Mouse (Mus musculus): ENCODE data around the gene Fggy. TPM values are rescaled to one million over a fixed set of nuclear protein-coding genes. Genes with fewer than 3 reads are reported as not detected.

Gene Fggy
- polyA plus RNA-seq, 1 experiment from 2014 or later: 10.9 TPM

DNA sequence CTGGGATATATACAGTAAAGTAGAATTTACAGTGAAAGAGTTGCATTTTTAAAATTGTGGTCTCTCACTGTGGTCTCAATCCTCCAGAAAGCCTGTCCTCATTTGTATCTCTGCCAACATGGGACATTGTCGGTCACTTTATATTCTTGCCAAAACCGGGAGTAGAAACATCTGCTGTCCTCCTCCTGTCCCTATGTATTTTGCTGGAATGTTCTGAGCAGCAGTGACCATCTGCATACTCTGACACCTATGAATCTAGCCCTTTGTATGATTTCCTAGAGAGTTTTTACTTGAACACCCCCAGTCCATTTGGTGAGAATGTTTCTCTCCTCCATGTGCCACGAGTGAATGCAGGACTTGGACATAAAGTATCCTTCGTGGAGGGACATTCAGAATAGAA lies 318.6 kb downstream of the Fggy start:
- no peak for ATAC-seq (ENCODE audit: insufficient read depth, low FRiP score, low read depth)
- 61% methylated on average over 4 of the region's 4 CpGs for WGBS

DNA sequence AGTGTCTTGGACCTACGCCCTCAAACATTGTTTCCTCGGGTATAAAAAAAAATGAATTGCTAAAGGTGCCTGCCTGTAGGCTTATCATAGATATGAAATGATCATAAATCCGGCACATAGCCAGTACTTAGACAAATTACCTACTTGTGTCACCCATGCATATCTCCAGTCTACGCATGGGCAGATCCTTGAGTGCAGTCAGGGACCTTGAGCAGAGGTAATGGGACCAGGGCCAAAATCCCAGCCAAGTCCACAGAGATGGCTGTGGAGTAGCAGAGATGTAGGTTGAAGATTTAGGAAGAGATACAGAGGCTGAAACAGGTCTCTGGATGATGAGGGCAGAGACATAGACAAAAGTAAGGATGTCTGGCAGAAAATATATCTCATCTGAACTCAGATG lies 320.1 kb downstream of the Fggy start:
- no peak overlapping the region for H3K9ac ChIP-seq
- H3K36me3 ChIP-seq: no peaks in the 10 kb centered on the region
- no peak overlapping the region for H3K4me2 ChIP-seq
- H3K27me3 ChIP-seq (replicated peaks): no peaks in the 10 kb centered on the region
- H3K4me1 ChIP-seq: no peaks in the 10 kb centered on the region
- ATAC-seq (ENCODE audit: insufficient read depth, low FRiP score, low read depth): no peak
- H3K4me3 ChIP-seq (replicated peaks): no peak overlapping the region
- H3K27ac ChIP-seq: no peak overlapping the region
- no peaks in the 10 kb centered on the region for H3K9me3 ChIP-seq
- 79% methylated on average over 4 of the region's 4 CpGs for WGBS

More for the DNA sequence above, 318.6 kb downstream of the Fggy start:
- Histone ChIP-seq H3K27me3 (replicated peaks) (no peaks in the 10 kb centered on the region), H3K4me3 (replicated peaks) (no peak overlapping the region), H3K9me3 (no peaks in the 10 kb centered on the region), H3K9ac (no peak overlapping the region), H3K4me1 (no peaks in the 10 kb centered on the region), H3K4me2 (no peak overlapping the region), H3K27ac (no peak overlapping the region), H3K36me3 (no peaks in the 10 kb centered on the region)

DNA sequence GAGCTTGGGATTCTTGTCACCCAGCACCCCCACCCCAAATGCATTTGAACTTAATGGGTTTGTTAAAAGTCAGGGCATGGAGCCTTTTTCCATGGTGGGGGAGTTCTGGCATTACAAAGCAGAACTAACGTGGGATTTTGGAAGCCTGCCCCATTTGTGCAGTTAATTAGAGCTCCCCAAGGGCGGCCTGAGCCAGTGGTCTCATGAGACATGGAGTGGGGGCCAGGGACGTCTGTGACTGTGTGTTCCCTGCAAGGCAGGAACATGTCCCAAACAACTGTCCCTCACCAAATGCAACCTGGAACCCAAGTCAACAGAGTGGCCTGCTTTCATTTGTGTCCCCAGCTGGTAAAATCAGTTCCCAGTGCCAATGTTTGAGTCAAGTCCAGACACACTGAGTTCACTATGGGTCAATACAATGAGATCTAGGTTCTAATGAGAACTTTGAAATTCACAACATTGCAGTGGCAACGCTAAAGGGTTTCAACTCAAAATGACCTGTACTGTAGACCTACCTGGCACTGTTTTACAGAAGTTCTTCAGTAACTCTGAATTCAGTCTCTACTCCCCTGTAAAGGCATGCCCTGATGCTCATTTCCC lies 324.5 kb downstream of the Fggy start:
- Histone ChIP-seq H3K4me3 (replicated peaks) (no peak overlapping the region), H3K9ac (no peak overlapping the region), H3K9me3 (no peaks in the 10 kb centered on the region), H3K4me1 (no peaks in the 10 kb centered on the region), H3K36me3 (no peaks in the 10 kb centered on the region), H3K27me3 (replicated peaks) (no peaks in the 10 kb centered on the region), H3K4me2 (no peak overlapping the region), H3K27ac (no peak overlapping the region)
- ATAC-seq (ENCODE audit: insufficient read depth, low FRiP score, low read depth): no peak
- 64% methylated on average over 4 of the region's 4 CpGs for WGBS

DNA sequence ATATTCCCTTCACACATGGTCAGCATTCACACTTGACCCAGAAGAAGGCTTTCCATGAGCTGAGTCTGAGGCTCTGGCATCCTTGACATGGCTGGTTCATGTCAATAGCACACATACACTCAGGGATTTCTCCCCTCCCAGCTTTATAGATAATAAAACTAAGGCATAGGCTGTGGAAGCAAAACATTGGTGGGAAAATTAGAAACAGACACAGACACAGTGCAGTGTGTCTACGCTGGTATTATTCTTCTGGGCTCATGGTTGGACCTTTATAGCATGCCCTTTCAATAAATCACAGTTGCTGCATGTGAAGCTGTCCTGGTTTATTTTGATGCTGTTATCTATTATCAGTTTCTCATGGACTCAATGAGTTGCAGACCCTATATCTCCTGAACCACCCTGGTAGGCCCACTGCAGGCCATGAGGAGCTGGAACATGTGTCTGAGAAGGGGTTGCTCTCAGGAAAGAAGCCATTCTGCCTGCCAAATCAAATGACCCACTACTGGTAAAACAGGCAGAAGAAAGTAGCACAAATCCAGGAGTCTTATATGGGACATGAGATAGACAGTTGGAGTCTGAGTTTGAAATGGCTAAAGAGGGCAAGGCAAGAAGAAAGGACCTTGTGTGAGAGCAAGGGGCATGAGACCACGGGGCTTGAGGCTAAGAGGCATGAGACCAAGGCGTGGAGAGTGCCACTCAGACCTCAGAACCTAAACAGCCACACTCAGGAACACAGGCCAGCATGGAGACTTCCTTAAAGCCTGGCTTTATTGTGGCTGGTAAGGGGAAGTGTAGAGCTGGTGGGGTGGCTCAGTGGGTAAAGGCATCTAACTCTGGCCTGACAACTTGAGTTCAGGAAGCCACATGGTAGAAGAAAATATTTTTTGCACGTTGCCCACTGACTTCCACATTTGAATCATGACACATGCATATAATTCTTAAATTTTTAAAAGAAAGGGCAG lies 327.2 kb downstream of the Fggy start:
- no peaks in the 10 kb centered on the region for H3K36me3 ChIP-seq
- no peak overlapping the region for H3K4me3 ChIP-seq (replicated peaks)
- no peaks in the 10 kb centered on the region for H3K9me3 ChIP-seq
- no peak overlapping the region for H3K9ac ChIP-seq
- WGBS: 83% methylated on average over 4 of the region's 4 CpGs
- no peaks in the 10 kb centered on the region for H3K4me1 ChIP-seq
- no peak overlapping the region for H3K27ac ChIP-seq
- no peak for ATAC-seq (ENCODE audit: insufficient read depth, low FRiP score, low read depth)
- no peaks in the 10 kb centered on the region for H3K27me3 ChIP-seq (replicated peaks)
- no peak overlapping the region for H3K4me2 ChIP-seq

DNA sequence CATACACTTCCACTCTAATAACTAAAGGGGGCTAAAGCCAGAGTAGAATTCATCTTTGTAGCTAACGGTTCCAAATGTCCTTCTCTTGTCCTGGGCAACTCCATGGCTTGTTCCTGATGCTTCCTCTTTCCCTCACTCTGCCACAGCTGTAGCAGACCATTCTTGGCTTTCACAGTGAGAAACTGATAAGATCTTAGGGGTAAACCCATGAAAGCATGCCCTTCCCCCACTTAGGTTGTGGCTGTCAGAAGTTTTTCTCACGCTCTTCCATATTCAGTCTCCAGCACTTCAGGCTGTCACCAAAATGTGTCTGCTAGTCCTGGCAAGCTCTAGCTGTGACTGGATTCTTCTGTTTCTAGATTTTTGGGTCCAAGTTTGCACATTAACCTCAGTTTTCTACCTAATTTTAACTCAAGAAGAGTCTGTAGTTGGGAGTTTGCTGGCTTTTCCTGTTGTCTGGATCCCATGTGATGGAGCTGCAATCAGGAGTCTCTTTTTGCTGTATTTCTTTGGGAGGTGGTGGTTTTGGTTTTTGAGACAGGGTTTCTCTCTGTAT lies 338.0 kb downstream of the Fggy start:
- no peaks in the 10 kb centered on the region for H3K36me3 ChIP-seq
- H3K9ac ChIP-seq: no peak overlapping the region
- H3K4me3 ChIP-seq (replicated peaks): no peak overlapping the region
- 90% methylated on average over 2 of the region's 2 CpGs for WGBS
- ATAC-seq (ENCODE audit: insufficient read depth, low FRiP score, low read depth): no peak
- H3K4me2 ChIP-seq: no peak overlapping the region
- H3K27me3 ChIP-seq (replicated peaks): no peaks in the 10 kb centered on the region
- no peaks in the 10 kb centered on the region for H3K9me3 ChIP-seq
- H3K4me1 ChIP-seq: peaks cover 28% of the 10 kb centered on the region; the same call in 1 of the 2 replicates
- H3K27ac ChIP-seq: no peak overlapping the region

DNA sequence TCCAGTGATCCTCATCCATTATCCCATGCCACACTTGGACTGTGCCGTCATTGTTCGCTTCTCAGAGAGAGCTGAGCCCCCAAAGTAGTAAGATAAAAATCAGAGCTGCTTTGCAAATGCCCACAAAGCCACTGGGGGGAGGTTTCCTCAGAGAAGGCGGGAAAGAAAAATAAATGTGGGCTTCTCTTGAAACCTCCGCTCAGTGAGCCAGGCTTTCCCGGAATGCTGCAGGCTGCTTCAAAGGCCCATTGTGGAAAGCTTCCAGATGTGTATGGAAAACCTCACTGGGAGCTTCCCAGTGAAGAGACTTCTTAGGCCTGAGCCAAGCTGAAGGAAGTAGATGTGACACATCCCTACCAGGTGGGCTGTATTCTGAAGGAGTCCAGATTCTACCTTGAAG lies 339.3 kb downstream of the Fggy start:
- no peak overlapping the region; the same call in 1 of the 2 replicates for H3K27ac ChIP-seq
- H3K27me3 ChIP-seq (replicated peaks): no peaks in the 10 kb centered on the region
- H3K9ac ChIP-seq: no peak overlapping the region
- ATAC-seq (ENCODE audit: insufficient read depth, low FRiP score, low read depth): no peak
- no peaks in the 10 kb centered on the region for H3K9me3 ChIP-seq
- 27% methylated on average over 5 of the region's 5 CpGs for WGBS
- no peaks in the 10 kb centered on the region for H3K36me3 ChIP-seq
- no peak overlapping the region for H3K4me3 ChIP-seq (replicated peaks)
- H3K4me2 ChIP-seq: no peak overlapping the region
- peaks cover 32% of the 10 kb centered on the region; the same call in 1 of the 2 replicates for H3K4me1 ChIP-seq

DNA sequence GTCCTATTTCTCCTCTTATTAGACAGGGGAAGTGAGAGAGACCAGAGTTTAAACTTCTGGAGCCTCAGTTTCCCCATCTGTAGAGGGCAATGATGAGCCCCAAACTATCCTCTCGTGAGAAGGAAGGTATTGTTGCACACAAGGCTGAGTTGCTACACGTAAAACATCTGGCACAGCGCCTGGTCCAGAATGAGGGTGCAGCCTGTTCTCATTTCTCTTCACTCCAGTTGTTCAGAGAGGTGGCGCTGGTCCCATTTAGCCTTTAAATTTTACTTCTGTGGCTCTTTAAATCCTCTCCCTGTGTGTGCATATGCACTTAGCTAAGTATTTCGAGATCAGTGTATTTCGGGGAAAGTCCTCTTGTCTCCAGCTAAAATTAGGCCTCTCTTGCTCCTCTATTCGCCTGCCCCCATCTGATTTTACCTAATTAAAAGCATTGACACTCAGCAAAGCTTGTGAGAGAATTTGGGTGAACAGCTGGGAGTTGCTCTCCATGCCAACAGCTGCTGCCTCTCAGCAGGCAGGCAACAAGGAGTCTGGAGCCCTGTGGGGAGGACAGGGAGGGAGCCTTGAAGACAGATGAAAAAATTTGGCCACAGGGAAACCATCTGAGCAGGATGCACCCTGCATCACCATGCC lies 340.0 kb downstream of the Fggy start:
- Histone ChIP-seq H3K4me1 (peaks cover 32% of the 10 kb centered on the region; the same call in 1 of the 2 replicates), H3K9ac (no peak overlapping the region), H3K36me3 (no peaks in the 10 kb centered on the region), H3K4me2 (no peak overlapping the region), H3K4me3 (replicated peaks) (no peak overlapping the region), H3K27ac (peak overlapping the region; percentile 44; the same call in 1 of the 2 replicates), H3K9me3 (no peaks in the 10 kb centered on the region), H3K27me3 (replicated peaks) (no peaks in the 10 kb centered on the region)
- ATAC-seq (ENCODE audit: insufficient read depth, low FRiP score, low read depth): no peak
- 58% methylated on average over 7 of the region's 7 CpGs for WGBS

DNA sequence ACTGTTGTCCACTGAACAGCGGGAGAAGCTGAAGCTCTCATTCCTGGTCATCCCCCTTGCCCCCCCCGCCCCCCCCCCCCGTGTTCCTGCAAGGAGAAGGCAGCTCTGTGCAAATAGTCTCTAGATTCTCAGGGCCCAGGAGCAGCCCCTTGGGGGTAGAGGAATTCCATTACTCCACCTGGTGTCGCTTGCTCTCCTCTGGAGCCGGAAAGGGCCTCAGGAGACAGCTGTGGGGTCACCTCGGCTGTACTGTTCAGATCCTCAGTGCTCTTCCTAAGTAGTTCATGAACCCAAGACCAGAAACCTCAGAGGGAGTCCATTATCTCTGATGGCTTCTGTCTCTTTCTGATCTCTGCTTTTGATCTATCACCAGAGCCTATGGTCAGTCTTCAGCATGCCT lies 341.4 kb downstream of the Fggy start:
- no peak for ATAC-seq (ENCODE audit: insufficient read depth, low FRiP score, low read depth)
- H3K9me3 ChIP-seq: no peaks in the 10 kb centered on the region

DNA sequence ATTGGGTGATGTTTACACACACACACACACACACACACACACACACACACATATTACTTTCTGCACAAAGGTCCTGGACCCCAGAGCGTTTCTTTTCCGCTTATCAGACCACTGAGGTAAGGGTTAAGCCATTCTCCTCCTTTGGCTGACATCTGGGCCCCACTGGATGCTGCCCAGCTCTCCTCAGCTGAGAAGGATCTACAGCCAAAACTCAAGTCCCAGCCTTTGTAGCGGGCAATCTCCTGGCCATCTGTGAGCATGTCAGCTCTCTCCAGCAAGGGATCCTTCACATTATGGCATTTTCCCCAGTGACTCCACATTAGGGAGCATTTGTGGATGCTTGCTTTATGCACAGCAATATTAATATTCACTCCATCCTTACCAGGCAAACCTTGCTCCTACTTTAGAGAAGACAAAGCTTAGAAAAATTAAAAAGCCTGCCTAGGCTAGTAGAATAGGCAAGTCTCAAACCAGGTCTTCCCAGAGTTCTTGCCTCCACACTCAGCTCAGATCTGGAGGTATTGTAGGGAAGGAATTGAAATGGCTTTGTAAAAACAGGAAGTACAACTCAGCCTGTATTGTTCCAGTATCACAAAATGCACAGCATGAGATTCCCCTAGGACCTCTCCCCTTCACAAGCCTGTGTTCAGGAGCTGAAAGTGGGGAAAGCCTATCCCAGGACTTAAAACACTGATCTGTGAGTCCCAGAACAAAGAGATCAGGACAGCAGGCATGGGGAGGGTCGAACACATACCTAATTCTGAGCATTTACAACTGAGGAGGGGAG lies 342.8 kb downstream of the Fggy start:
- Histone ChIP-seq H3K27me3 (replicated peaks) (no peaks in the 10 kb centered on the region), H3K4me1 (peaks cover 32% of the 10 kb centered on the region; the same call in 1 of the 2 replicates), H3K4me2 (no peak overlapping the region), H3K9me3 (no peaks in the 10 kb centered on the region), H3K4me3 (replicated peaks) (no peak overlapping the region), H3K9ac (no peak overlapping the region), H3K27ac (peak overlapping the region; percentile 60), H3K36me3 (no peaks in the 10 kb centered on the region)
- ATAC-seq (ENCODE audit: insufficient read depth, low FRiP score, low read depth): no peak
- 45% methylated on average over 4 of the region's 4 CpGs for WGBS

More for the DNA sequence above, 341.4 kb downstream of the Fggy start:
- Histone ChIP-seq H3K27me3 (replicated peaks) (no peaks in the 10 kb centered on the region), H3K9ac (no peak overlapping the region), H3K4me1 (peaks cover 32% of the 10 kb centered on the region; the same call in 1 of the 2 replicates), H3K27ac (no peak overlapping the region), H3K4me2 (no peak overlapping the region), H3K4me3 (replicated peaks) (no peak overlapping the region), H3K36me3 (no peaks in the 10 kb centered on the region)
- WGBS: 38% methylated on average over 4 of the region's 6 CpGs

DNA sequence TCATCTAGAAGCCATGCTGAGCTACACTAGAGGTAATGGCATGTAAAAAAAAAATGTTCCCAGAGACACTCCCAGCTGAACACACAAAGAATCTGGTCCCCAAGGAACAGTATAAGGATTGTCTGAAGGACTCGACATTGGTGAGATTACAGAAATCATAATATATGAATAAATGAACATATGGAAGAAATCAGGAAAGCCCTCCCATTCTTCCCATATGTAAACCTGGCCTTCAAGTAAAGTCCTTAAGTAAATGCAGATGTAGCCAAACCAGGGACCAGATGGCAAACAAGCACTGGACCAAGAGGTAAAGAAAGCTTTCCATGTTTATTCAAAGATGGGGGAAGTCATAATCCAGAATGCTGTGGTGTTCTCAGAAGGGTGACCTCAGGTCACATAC lies 343.5 kb downstream of the Fggy start:
- Histone ChIP-seq H3K9ac (no peak overlapping the region), H3K4me2 (no peak overlapping the region), H3K27me3 (replicated peaks) (no peaks in the 10 kb centered on the region), H3K4me1 (peaks cover 32% of the 10 kb centered on the region; the same call in 1 of the 2 replicates), H3K9me3 (no peaks in the 10 kb centered on the region), H3K27ac (peak overlapping the region; percentile 60), H3K36me3 (no peaks in the 10 kb centered on the region), H3K4me3 (replicated peaks) (no peak overlapping the region)
- ATAC-seq (ENCODE audit: insufficient read depth, low FRiP score, low read depth): no peak
- 15% methylated on average over 1 of the region's 1 CpGs for WGBS

DNA sequence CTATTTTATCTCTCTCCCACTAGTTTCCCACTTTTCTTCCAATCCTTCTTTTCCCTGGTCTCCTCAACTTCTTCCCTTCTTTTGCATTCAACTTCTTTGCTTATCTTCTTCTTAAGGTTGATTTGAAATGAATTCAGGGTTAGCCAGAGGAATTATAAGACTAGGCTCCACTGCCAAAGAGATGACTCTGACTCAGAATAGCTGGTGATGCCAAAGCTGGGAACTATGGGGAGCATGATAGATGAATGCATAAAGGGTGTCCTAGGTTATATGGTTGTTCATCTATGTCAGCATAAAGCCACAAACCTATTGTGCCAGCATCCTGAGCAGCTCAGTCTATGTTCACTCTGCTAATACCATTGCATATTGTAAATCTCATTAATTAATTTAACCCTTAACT lies 348.8 kb downstream of the Fggy start:
- no peaks in the 10 kb centered on the region for H3K4me1 ChIP-seq
- H3K4me3 ChIP-seq (replicated peaks): no peak overlapping the region
- H3K9me3 ChIP-seq: no peaks in the 10 kb centered on the region
- no peaks in the 10 kb centered on the region for H3K36me3 ChIP-seq
- no peak for ATAC-seq (ENCODE audit: insufficient read depth, low FRiP score, low read depth)
- no peak overlapping the region for H3K4me2 ChIP-seq
- H3K9ac ChIP-seq: no peak overlapping the region
- no peaks in the 10 kb centered on the region for H3K27me3 ChIP-seq (replicated peaks)
- H3K27ac ChIP-seq: no peak overlapping the region
